Mouse (Mus musculus) kidney, adult 2 months (tissue): ENCODE results near the gene Fbxo40. TPM values are rescaled to one million over a fixed set of nuclear protein-coding genes. Genes with fewer than 3 reads are reported as not detected.
A peak's percentile ranks its signal among the peaks of the same experiment; 100 is the strongest.

ENCODE experiments used
- DNase-seq: peaks from one replicate; pipeline ENCODE4 v3.0.0; 2021
- H3K27ac ChIP-seq: fragments of 200-500 bp; 2 replicates; pipeline ENCODE4 v1.5.1; 2012; ENCODE audit warnings: low read depth, low read length, control low read depth, inconsistent platforms; ENCODE audit not compliant: insufficient read depth
- H3K27me3 ChIP-seq: fragments of 200-500 bp; replicated peaks from 2 replicates; pipeline ENCODE4 v1.6.1; 2012; ENCODE audit warnings: mild to moderate bottlenecking, moderate library complexity, low read length, inconsistent platforms; ENCODE audit not compliant: control insufficient read depth, insufficient read depth
- H3K36me3 ChIP-seq: fragments of 200-500 bp; 2 replicates; pipeline ENCODE4 v1.6.1; 2012; ENCODE audit warnings: mild to moderate bottlenecking, moderate library complexity, low read length, inconsistent platforms; ENCODE audit not compliant: control insufficient read depth, insufficient read depth
- H3K4me1 ChIP-seq: fragments of 200-500 bp; 2 replicates; pipeline ENCODE4 v1.6.1; 2011; ENCODE audit warnings: low read length; ENCODE audit not compliant: control insufficient read depth, insufficient read depth
- H3K4me3 ChIP-seq: fragments of 200-500 bp; 2 replicates; pipeline ENCODE4 v1.5.1; 2011; ENCODE audit warnings: mild to moderate bottlenecking, low read depth, low read length, control low read depth; ENCODE audit not compliant: insufficient read depth
- CTCF ChIP-seq: fragments of 200-500 bp; conservative IDR thresholded peaks from 2 replicates; pipeline ENCODE4 v1.5.1; 2011; ENCODE audit warnings: low read depth, mild to moderate bottlenecking, control low read depth, low read length, moderate library complexity, mixed read lengths; ENCODE audit not compliant: insufficient read depth, insufficient read length
- POLR2A ChIP-seq: fragments of 200-500 bp; IDR thresholded peaks from one replicate; pipeline ENCODE4 v1.6.1; 2011; ENCODE audit warnings: low read depth, low read length, control low read depth
- WGBS: fragments of 180-500 bp; shearing (Covaris S2); methylation state at CpG from one replicate; pipeline ENCODE4 v1.1.7; 2018; 5-methylcytosine and 5-hydroxymethylcytosine counted together
- polyA plus RNA-seq: library from polyadenylated mRNA; depleted of rRNA; stranded (reverse); fragments of >200 nt; gene quantifications from 2 replicates; pipeline ENCODE4 v1.2.3, GENCODE M21; 2012

Fbxo40 gene
- polyA plus RNA-seq, 1 experiment = 9.4 TPM

DNA sequence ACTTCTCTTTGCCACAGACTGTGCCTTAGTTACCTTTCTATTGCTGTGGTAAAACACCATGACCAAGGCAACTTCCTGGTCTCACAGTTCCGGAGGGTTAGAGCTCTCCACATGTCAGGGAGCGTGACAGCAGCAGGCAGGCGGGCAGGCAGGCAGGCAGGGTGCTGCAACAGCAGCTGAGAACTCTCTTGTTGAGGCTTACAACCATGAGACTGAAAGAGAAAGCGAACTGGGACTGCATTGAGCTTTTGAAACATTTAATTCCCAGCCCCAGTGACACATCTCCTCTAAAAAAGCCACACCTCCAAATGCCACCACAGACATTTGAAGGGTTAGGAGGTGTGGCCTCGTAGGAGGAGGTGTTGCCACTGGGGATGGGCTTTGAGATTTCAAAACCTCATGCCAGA, 4.6 kb downstream of the Fbxo40 start:
- H3K4me1 ChIP-seq = peaks cover 6% of the 10 kb centered on the region; the same call in 1 of the 2 replicates
- DNase-seq = peak; percentile 48
- H3K27me3 ChIP-seq = no peaks in the 10 kb centered on the region
- H3K27ac ChIP-seq = no peak overlapping the region
- no peaks in the 10 kb centered on the region for H3K36me3 ChIP-seq
- TF ChIP-seq POLR2A = no peak
- no peak for TF ChIP-seq CTCF
- WGBS = 65% methylated on average over 5 of the region's 5 CpGs
- H3K4me3 ChIP-seq = no peak overlapping the region

DNA sequence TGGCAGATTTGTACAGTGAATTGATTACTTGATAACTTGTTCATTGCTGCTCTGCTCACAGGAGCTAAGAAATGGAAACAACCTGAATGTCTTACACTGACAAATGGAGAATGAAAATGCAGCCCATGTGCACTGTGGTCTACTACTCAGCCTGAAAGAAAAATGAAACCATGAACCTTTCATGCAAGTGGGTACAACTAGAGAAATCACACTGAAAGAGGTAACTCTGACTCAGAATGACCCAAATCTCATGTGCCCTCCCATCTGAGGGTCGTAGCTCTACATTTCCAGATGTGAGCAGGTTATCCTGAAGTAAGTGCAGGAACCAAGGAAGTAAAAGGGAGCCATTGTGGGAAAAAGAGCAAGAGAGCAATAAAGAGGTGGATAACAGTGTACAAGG, 6.5 kb downstream of the Fbxo40 start:
- 90% methylated on average over 1 of the region's 1 CpGs for WGBS

DNA sequence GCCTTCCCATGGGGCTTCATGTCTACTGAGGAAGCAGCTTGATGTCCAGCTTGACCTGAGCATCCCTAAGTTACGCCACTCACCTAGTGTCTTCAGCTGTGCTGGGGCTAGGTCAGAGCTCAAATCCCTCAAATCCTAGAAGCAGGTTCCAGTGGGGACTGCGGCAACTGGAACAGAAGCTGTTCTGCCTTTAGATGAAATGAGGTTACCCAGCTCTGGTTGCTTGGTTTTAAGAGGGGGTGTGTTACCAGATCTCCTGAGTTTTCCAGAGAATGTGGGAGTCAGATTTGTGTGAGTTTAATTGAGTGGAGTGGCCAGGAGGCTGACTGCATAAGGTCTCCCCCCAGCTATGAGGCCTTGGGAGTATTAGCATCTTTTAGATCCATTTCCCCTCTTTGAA, 11.1 kb downstream of the Fbxo40 start:
- Histone ChIP-seq H3K27me3 (no peaks in the 10 kb centered on the region), H3K36me3 (no peaks in the 10 kb centered on the region), H3K27ac (no peak overlapping the region), H3K4me1 (no peaks in the 10 kb centered on the region), H3K4me3 (no peak overlapping the region)
- TF ChIP-seq CTCF (no peak), POLR2A (no peak)
- no peak for DNase-seq
- 89% methylated on average over 2 of the region's 2 CpGs for WGBS

More for the DNA sequence above, 6.5 kb downstream of the Fbxo40 start:
- H3K36me3 ChIP-seq = no peaks in the 10 kb centered on the region
- TF ChIP-seq POLR2A = no peak
- no peak for TF ChIP-seq CTCF
- H3K4me3 ChIP-seq = no peak overlapping the region
- H3K27me3 ChIP-seq = no peaks in the 10 kb centered on the region
- peaks cover 6% of the 10 kb centered on the region; the same call in 1 of the 2 replicates for H3K4me1 ChIP-seq
- no peak for DNase-seq
- no peak overlapping the region for H3K27ac ChIP-seq

DNA sequence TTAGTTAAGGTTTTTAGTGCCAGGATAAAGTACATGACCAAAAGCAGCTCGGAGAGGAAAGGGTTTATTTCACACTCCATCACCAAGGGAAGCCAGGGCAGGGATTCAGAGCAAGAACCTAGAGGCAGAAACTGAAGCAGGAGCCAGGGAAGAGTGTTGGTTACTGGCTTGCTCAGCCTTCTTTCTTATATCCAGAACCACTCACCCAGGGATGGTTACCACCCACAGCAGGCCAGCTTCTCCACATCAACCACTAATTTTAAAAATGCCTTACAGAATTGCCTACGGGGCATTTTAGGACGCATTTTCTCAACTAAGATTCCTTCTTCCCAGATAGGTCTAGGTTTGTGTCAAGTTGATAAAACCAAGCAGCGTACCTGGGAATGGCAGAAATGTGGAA, 26.9 kb downstream of the Fbxo40 start:
- 81% methylated on average over 4 of the region's 4 CpGs for WGBS
- no peak for DNase-seq
- no peaks in the 10 kb centered on the region for H3K36me3 ChIP-seq

DNA sequence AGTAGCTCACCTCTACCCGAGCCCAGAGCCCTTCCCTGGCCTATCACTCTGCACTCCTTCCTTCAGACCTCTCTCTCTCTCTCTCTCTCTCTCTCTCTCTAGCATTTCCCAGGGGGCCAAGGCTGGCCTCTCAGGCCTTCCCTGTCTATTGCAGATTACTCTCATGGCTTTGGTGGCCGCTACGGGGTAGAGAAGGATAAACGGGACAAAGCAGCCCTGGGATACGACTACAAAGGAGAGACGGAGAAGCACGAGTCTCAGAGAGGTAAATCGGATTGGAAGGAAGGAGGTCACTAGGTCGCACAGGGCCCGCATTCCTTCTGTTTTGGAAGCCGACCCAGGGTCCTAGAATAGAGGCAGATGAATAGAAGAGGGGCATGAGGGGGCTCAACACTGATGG, 35.2 kb downstream of the Fbxo40 start:
- H3K27ac ChIP-seq = no peak overlapping the region
- DNase-seq = no peak
- H3K36me3 ChIP-seq = no peaks in the 10 kb centered on the region
- no peaks in the 10 kb centered on the region for H3K4me1 ChIP-seq
- no peak overlapping the region for H3K4me3 ChIP-seq
- H3K27me3 ChIP-seq = no peaks in the 10 kb centered on the region
- 83% methylated on average over 11 of the region's 11 CpGs for WGBS
- TF ChIP-seq POLR2A (no peak), CTCF (no peak)

More for the DNA sequence above, 26.9 kb downstream of the Fbxo40 start:
- Histone ChIP-seq H3K4me3 (no peak overlapping the region), H3K4me1 (no peaks in the 10 kb centered on the region), H3K27ac (no peak overlapping the region), H3K27me3 (no peaks in the 10 kb centered on the region)
- TF ChIP-seq POLR2A (no peak), CTCF (no peak)

DNA sequence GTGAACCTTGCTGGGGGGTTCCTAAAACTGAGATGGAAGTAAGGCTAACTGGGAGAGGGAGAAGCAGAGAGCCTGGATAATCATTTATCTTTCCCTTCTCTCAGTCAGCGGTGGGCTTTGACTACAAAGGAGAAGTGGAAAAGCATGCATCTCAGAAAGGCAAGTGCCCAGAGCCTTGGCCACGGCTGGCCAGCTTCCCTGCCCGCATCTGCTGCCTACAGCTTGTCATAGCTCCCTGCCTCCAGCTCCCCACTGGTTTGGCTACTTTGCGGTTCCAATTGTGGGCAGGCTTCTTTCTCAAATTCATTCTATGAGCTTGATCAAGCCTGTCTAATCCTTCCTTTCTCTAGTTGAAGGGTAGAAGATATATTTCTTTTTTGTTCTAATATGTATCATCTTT, 39.2 kb downstream of the Fbxo40 start:
- no peak overlapping the region for H3K27ac ChIP-seq
- H3K36me3 ChIP-seq = no peaks in the 10 kb centered on the region
- no peaks in the 10 kb centered on the region for H3K4me1 ChIP-seq
- no peaks in the 10 kb centered on the region for H3K27me3 ChIP-seq
- 58% methylated on average over 4 of the region's 4 CpGs for whole genome bisulfite sequencing
- DNase-seq = no peak
- TF ChIP-seq POLR2A = no peak
- no peak for TF ChIP-seq CTCF
- no peak overlapping the region for H3K4me3 ChIP-seq

DNA sequence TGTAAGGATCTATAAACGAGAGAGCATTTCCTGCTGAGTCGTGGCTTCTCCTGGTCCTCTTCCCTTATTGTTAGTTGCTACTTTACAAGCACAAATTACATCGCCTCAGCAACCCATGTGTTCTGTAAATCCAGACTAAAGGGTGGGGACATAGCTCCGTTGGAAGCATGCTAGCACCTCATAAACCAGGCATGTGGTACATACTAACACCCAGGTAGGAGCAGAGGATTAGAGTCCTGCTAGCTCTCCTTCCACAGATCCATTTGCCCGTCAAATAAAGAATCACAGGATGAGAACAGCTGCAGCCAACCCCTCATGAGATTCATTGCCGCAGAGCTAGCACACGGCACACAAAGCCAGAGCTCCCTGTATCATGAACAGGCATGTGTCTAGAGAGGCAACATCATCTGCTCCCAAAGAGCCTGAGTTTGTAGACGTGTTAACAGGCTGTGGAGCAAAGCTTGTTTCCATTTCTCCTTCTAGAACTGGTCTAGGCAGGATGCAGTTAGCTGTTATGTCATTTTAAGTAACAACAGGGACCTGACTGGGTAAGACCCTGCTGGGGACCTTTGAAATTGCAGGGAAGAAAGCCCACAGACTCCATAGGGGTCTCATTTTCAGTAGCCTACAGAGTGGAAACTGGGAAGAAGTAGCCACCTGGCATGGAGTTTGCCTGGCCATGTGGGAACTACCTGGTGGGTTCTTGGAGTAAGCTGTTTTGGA, 40.5 kb downstream of the Fbxo40 start:
- Histone ChIP-seq H3K36me3 (no peaks in the 10 kb centered on the region), H3K27ac (no peak overlapping the region), H3K4me3 (no peak overlapping the region), H3K27me3 (no peaks in the 10 kb centered on the region), H3K4me1 (peaks cover 4% of the 10 kb centered on the region; the same call in 1 of the 2 replicates)
- TF ChIP-seq POLR2A = no peak
- no peak for TF ChIP-seq CTCF
- no peak for DNase-seq
- 59% methylated on average over 8 of the region's 8 CpGs for WGBS

DNA sequence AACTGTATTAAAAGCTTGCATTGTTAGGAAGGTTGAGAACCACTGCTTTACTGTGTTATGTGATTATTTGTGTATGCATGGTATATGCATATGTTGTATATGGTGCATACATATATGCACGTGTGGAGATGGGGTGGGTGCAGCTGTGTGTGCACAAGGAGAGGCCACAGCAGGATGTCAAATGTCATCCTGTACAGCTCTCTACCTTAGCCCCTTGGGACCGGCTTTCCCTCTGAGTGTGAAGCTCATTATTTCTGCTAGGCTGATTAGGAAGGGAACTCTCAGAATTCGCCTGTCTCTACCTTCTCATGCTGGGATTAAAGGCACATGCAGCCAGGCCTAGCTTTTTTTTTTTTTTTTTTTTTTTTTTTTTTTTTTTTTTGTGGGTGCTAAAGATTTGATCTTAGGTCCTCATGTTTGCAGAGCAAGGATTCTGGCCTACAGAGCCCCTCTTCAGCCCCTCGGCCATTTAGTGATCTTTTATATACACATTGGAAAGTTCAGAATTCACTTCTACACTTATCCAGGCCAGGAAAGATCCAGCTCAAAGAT, 42.5 kb downstream of the Fbxo40 start:
- TF ChIP-seq POLR2A (no peak), CTCF (no peak)
- Histone ChIP-seq H3K4me3 (no peak overlapping the region), H3K27ac (no peak overlapping the region), H3K36me3 (no peaks in the 10 kb centered on the region), H3K4me1 (peaks cover 7% of the 10 kb centered on the region; the same call in 1 of the 2 replicates), H3K27me3 (no peaks in the 10 kb centered on the region)
- WGBS = 86% methylated on average over 4 of the region's 4 CpGs
- DNase-seq = no peak
